Mouse (Mus musculus) erythroblast, adult 5-6 weeks (primary cell): ENCODE data around the gene Prmt6. TPM values are rescaled to one million over a fixed set of nuclear protein-coding genes. Genes with fewer than 3 reads are reported as not detected.
A peak's percentile ranks its signal among the peaks of the same experiment; 100 is the strongest.

Experiments used
- ATAC-seq: replicated peaks from 2 replicates; pipeline ENCODE4 v1.8.0; 2016; ENCODE audit warnings: moderate number of reproducible peaks, mild to moderate bottlenecking, moderate TSS enrichment, inconsistent platforms; ENCODE audit not compliant: poor library complexity, low FRiP score, severe bottlenecking
- total RNA-seq, 2 experiments: library from RNA; stranded (forward) in 1 of 2; stranded (reverse) in 1 of 2; fragments of 150-400 nt in 1 of 2; fragments of 200-764, 138-1000 nt in 1 of 2; gene quantifications; 2 replicates each; pipeline versions ENCODE4 v1.2.3 to v1.2.4; 2015 to 2017; ENCODE audit warnings: low replicate concordance in 2 of 2

The Prmt6 gene
- total RNA-seq (2015; ENCODE audit: low replicate concordance) (1.9 and 4.8 TPM in 2 replicates), total RNA-seq (2017; ENCODE audit: low replicate concordance) (0.51 and 1.1 TPM in 2 replicates)

- peak; percentile 68 for ATAC-seq
These were observed at the start of gene Prmt6 for GRCm38 (mm10) chr3:110250839-110251700. Gene Prmt6, minus strand, starts transcription at chr3:110250998.

- no peak for ATAC-seq
These were observed 39.8 kb upstream of the Prmt6 start for GRCm38 (mm10) chr3:110290485-110291045.

- ATAC-seq: no peak
These were observed 31.9 kb upstream of the Prmt6 start for GRCm38 (mm10) chr3:110282651-110283050.

- ATAC-seq: no peak
These were observed 17.0 kb upstream of the Prmt6 start for GRCm38 (mm10) chr3:110267790-110268189.

GRCm38 (mm10) chr3:110253105-110253504 lies 2.3 kb upstream of the Prmt6 start:
- ATAC-seq: no peak

GRCm38 (mm10) chr3:110249891-110250838 lies 633 bp downstream of the Prmt6 start:
- peak; percentile 77 for ATAC-seq

GRCm38 (mm10) chr3:110236819-110237463 lies 13.9 kb downstream of the Prmt6 start:
- no peak for ATAC-seq

Other genes with a start within 250 kb of the Prmt6 start
- gene Ntng1, start 107.0 kb downstream of the Prmt6 start, total RNA-seq (2015; ENCODE audit: low replicate concordance): not detected in 2 replicates
- gene Ntng1, start 107.0 kb downstream of the Prmt6 start, total RNA-seq (2017; ENCODE audit: low replicate concordance): not detected in 2 replicates